22 mouse cellular contexts compared by ENCODE assay signal in genomic region chrX:52544623-52545022, GRCm38 (mm10).
A peak's percentile ranks its signal among the peaks of the same experiment; 100 is the strongest.
DNase-seq lines count a peak whose midpoint lies in the region; ATAC-seq and TF ChIP-seq lines count a peak whose summit lies in the region.
"Had no signal": no experiment of that assay in that cellular context is flagged by ENCODE, and none has a peak within 500 bp of the region (broad histone marks: within the 10 kb centered on the region; RNA-seq: fewer than 3 reads in every experiment).

No protein-coding gene starts in this region.

- H3K9ac ChIP-seq in intestine, embryonic 14.5 days (ENCODE audit: low read length), result no peak overlapping the region
- no peak overlapping the region for H3K9ac ChIP-seq in intestine, postnatal 0 days (ENCODE audit: low read depth, low read length)
- H3K9ac ChIP-seq in midbrain, embryonic 11.5 days (ENCODE audit: low read length), result no peak overlapping the region
- no peak overlapping the region for H3K9ac ChIP-seq in midbrain, embryonic 15.5 days
- H3K9ac ChIP-seq in embryonic facial prominence, embryonic 14.5 days (ENCODE audit: low read depth, low read length), result no peak overlapping the region
- H3K9ac ChIP-seq: embryonic facial prominence, embryonic 13.5 days; forebrain, embryonic 12.5 days had no signal

- 0 out of 2 replicates have a peak overlapping the region, but pooled peaks have one; percentile 11 for H3K27ac ChIP-seq in intestine, embryonic 14.5 days (ENCODE audit: low read depth)
- H3K27ac ChIP-seq in intestine, postnatal 0 days (ENCODE audit: low read depth, low read length), result no peak overlapping the region
- H3K27ac ChIP-seq in midbrain, embryonic 11.5 days (ENCODE audit: low read depth, low read length), result no peak overlapping the region
- H3K27ac ChIP-seq in midbrain, embryonic 15.5 days, result no peak overlapping the region
- H3K27ac ChIP-seq in embryonic facial prominence, embryonic 14.5 days (replicated peaks; ENCODE audit: low read depth, low read length), result no peak overlapping the region; the same call in 1 of the 2 replicates
- H3K27ac ChIP-seq: embryonic facial prominence, embryonic 13.5 days; forebrain, embryonic 10.5 days; forebrain, embryonic 12.5 days had no signal

- no peak overlapping the region for H3K4me3 ChIP-seq in intestine, embryonic 14.5 days (ENCODE audit: low read depth, low read length)
- H3K4me3 ChIP-seq in intestine, postnatal 0 days (ENCODE audit: low read depth, low read length), result no peak overlapping the region
- no peak overlapping the region for H3K4me3 ChIP-seq in midbrain, embryonic 11.5 days (ENCODE audit: low read depth, low read length)
- H3K4me3 ChIP-seq in midbrain, embryonic 15.5 days, result no peak overlapping the region
- no peak overlapping the region for H3K4me3 ChIP-seq in embryonic facial prominence, embryonic 14.5 days (ENCODE audit: low read depth, low read length)
- H3K4me3 ChIP-seq: embryonic facial prominence, embryonic 13.5 days; forebrain, embryonic 10.5 days; forebrain, embryonic 12.5 days had no signal

- no peaks in the 10 kb centered on the region; the same call in 1 of the 2 replicates for H3K4me1 ChIP-seq in intestine, embryonic 14.5 days (replicated peaks; ENCODE audit: control insufficient read depth, insufficient read depth, low read length)
- H3K4me1 ChIP-seq in intestine, postnatal 0 days (replicated peaks; ENCODE audit: control insufficient read depth, insufficient read depth, low read length), result no peaks in the 10 kb centered on the region
- no peaks in the 10 kb centered on the region for H3K4me1 ChIP-seq in midbrain, embryonic 11.5 days (ENCODE audit: control insufficient read depth, insufficient read depth, low read length)
- H3K4me1 ChIP-seq in midbrain, embryonic 15.5 days, result no peaks in the 10 kb centered on the region
- H3K4me1 ChIP-seq in embryonic facial prominence, embryonic 14.5 days (ENCODE audit: control insufficient read depth, insufficient read depth, low read length), result peaks cover 9% of the 10 kb centered on the region
- H3K4me1 ChIP-seq: forebrain, embryonic 12.5 days had no signal

- TF ChIP-seq CTCF in intestine, postnatal 0 days (IDR thresholded peaks at IDR 0.05; ENCODE audit: low read depth), result no peak

- H3K27me3 ChIP-seq in intestine, embryonic 14.5 days (replicated peaks; ENCODE audit: control insufficient read depth, insufficient read depth, low read length), result no peaks in the 10 kb centered on the region; the same call in 1 of the 2 replicates
- no peaks in the 10 kb centered on the region for H3K27me3 ChIP-seq in intestine, postnatal 0 days (replicated peaks; ENCODE audit: control insufficient read depth, insufficient read depth, low read length)
- H3K27me3 ChIP-seq in midbrain, embryonic 11.5 days (ENCODE audit: control insufficient read depth, insufficient read depth, low read length), result no peaks in the 10 kb centered on the region
- H3K27me3 ChIP-seq in midbrain, embryonic 15.5 days (replicated peaks), result no peaks in the 10 kb centered on the region
- peaks cover 4% of the 10 kb centered on the region; the same call in 1 of the 2 replicates for H3K27me3 ChIP-seq in embryonic facial prominence, embryonic 14.5 days (replicated peaks; ENCODE audit: control insufficient read depth, insufficient read depth, low read length)

- no peak for ATAC-seq in intestine, embryonic 14.5 days (replicated peaks; ENCODE audit: low FRiP score, low TSS enrichment, low read depth)
- no peak for ATAC-seq in intestine, postnatal 0 days
- ATAC-seq in midbrain, embryonic 11.5 days (ENCODE audit: low FRiP score), result no peak
- ATAC-seq in midbrain, embryonic 15.5 days (replicated peaks), result no peak
- ATAC-seq in embryonic facial prominence, embryonic 14.5 days (ENCODE audit: low read depth), result peak; percentile 57; the same call in 1 of the 2 replicates
- ATAC-seq: forebrain, embryonic 14.5 days; forebrain, embryonic 16.5 days had no signal

- WGBS in intestine, embryonic 14.5 days, result 61% methylated on average over 3 of the region's 3 CpGs
- 61% methylated on average over 3 of the region's 3 CpGs for WGBS in intestine, postnatal 0 days
- 79% methylated on average over 3 of the region's 3 CpGs for WGBS in midbrain, embryonic 11.5 days
- WGBS in midbrain, embryonic 15.5 days, result 71% methylated on average over 3 of the region's 3 CpGs
- WGBS in embryonic facial prominence, embryonic 14.5 days, result 39% methylated on average over 3 of the region's 3 CpGs

- H3K36me3 ChIP-seq in intestine, embryonic 14.5 days (ENCODE audit: control insufficient read depth, insufficient read depth, low read length), result no peaks in the 10 kb centered on the region
- H3K36me3 ChIP-seq in intestine, postnatal 0 days (ENCODE audit: control insufficient read depth, insufficient read depth), result no peaks in the 10 kb centered on the region
- no peaks in the 10 kb centered on the region for H3K36me3 ChIP-seq in midbrain, embryonic 11.5 days (ENCODE audit: control insufficient read depth, insufficient read depth, low read length)
- no peaks in the 10 kb centered on the region for H3K36me3 ChIP-seq in midbrain, embryonic 15.5 days (replicated peaks)
- H3K36me3 ChIP-seq in embryonic facial prominence, embryonic 14.5 days (ENCODE audit: control insufficient read depth, insufficient read depth, low read length), result no peaks in the 10 kb centered on the region
- H3K36me3 ChIP-seq: embryonic facial prominence, embryonic 13.5 days; forebrain, embryonic 10.5 days; forebrain, embryonic 12.5 days had no signal

- no peak for DNase-seq in intestine, embryonic 14.5 days (ENCODE audit: low spot score)
- peak; percentile 47 for DNase-seq in midbrain, embryonic 11.5 days (ENCODE audit: low spot score, missing footprints)
- DNase-seq in embryonic facial prominence, embryonic 14.5 days (ENCODE audit: low spot score), result peak; percentile 83
- DNase-seq in fibroblast of lung, adult 2 months (ENCODE audit: low read depth), result peak; percentile 38
- no peak for DNase-seq in frontal cortex, adult 2 months (ENCODE audit: extremely low spot score in 1 of 2, low spot score in 1 of 2)
- DNase-seq: adrenal gland, adult 2 months; adrenal gland, postnatal 10 days; adrenal gland, postnatal 25 days; cerebellum, adult 11 months; cerebellum, adult 18-20 months; cerebellum, adult 8-10 months; cerebellum, adult 9-11 months; cerebellum, postnatal 14 days; cerebellum, postnatal 36 days; embryo, embryonic 11 days had no signal

- no peaks in the 10 kb centered on the region for H3K9me3 ChIP-seq in intestine, embryonic 14.5 days (ENCODE audit: control insufficient read depth, low read length)
- H3K9me3 ChIP-seq in intestine, postnatal 0 days (ENCODE audit: control insufficient read depth), result no peaks in the 10 kb centered on the region
- H3K9me3 ChIP-seq in midbrain, embryonic 11.5 days (ENCODE audit: control insufficient read depth, low read length), result no peaks in the 10 kb centered on the region
- H3K9me3 ChIP-seq in midbrain, embryonic 15.5 days, result no peaks in the 10 kb centered on the region
- H3K9me3 ChIP-seq in embryonic facial prominence, embryonic 14.5 days (ENCODE audit: control insufficient read depth, low read length), result no peaks in the 10 kb centered on the region
- H3K9me3 ChIP-seq: embryonic facial prominence, embryonic 13.5 days; forebrain, embryonic 10.5 days; forebrain, embryonic 12.5 days had no signal

- H3K4me2 ChIP-seq in intestine, embryonic 14.5 days (ENCODE audit: low read length), result no peak overlapping the region
- H3K4me2 ChIP-seq in intestine, postnatal 0 days (replicated peaks; ENCODE audit: low read depth), result no peak overlapping the region
- no peak overlapping the region for H3K4me2 ChIP-seq in midbrain, embryonic 11.5 days
- H3K4me2 ChIP-seq in midbrain, embryonic 15.5 days, result no peak overlapping the region
- H3K4me2 ChIP-seq in embryonic facial prominence, embryonic 14.5 days (ENCODE audit: low read depth, low read length), result no peak overlapping the region
- H3K4me2 ChIP-seq: embryonic facial prominence, embryonic 13.5 days; forebrain, embryonic 12.5 days had no signal

Comparison
In these comparisons a context has a peak if more than half of its experiments do, and no peak if none do; other contexts are left out.
1. DNase-seq: peak in midbrain, embryonic 11.5 days (single experiment), embryonic facial prominence, embryonic 14.5 days (single experiment) and fibroblast of lung, adult 2 months (single experiment); none in intestine, embryonic 14.5 days (single experiment) and frontal cortex, adult 2 months (0 of 2).